ENCODE assay signal across 22 mouse cellular contexts in genomic region chr2:139362245-139362847, GRCm38 (mm10).
A peak's percentile ranks its signal among the peaks of the same experiment; 100 is the strongest.
DNase-seq lines count a peak whose midpoint lies in the region; ATAC-seq and TF ChIP-seq lines count a peak whose summit lies in the region.
"Had no signal": no experiment of that assay in that cellular context is flagged by ENCODE, and none has a peak within 500 bp of the region (broad histone marks: within the 10 kb centered on the region; RNA-seq: fewer than 3 reads in every experiment).

No protein-coding gene starts in this region.

- H3K27me3 ChIP-seq in cerebellum, adult 2 months (ENCODE audit: control insufficient read depth, insufficient read depth, low read length) = no peaks in the 10 kb centered on the region
- no peaks in the 10 kb centered on the region for H3K27me3 ChIP-seq in kidney, embryonic 14.5 days (ENCODE audit: control insufficient read depth, insufficient read depth, low read length)
- no peaks in the 10 kb centered on the region for H3K27me3 ChIP-seq in forebrain, embryonic 13.5 days
- H3K27me3 ChIP-seq: embryonic facial prominence, embryonic 13.5 days; hindbrain, embryonic 12.5 days had no signal

- TF ChIP-seq CTCF in cerebellum, adult 2 months (IDR thresholded peaks at IDR 0.05; ENCODE audit: borderline replicate concordance, insufficient read depth, low read depth, low read length) = no peak

- no peaks in the 10 kb centered on the region for H3K36me3 ChIP-seq in kidney, embryonic 14.5 days (ENCODE audit: control insufficient read depth, insufficient read depth, low read length)
- no peaks in the 10 kb centered on the region for H3K36me3 ChIP-seq in forebrain, embryonic 13.5 days (ENCODE audit: poor library complexity, severe bottlenecking)
- H3K36me3 ChIP-seq: embryonic facial prominence, embryonic 13.5 days; G1E; hindbrain, embryonic 12.5 days had no signal

- DNase-seq in cerebellum, postnatal 4 days (ENCODE audit: low spot score in 2 of 2) = no peak
- peak; percentile 74 for DNase-seq in brain, adult 2 months (ENCODE audit: low read depth, low spot score)
- peak; percentile 56 to 77 for DNase-seq in cerebellum, adult 2 months
- peak; percentile 18 to 57 for DNase-seq in cerebellum, postnatal 14 days
- DNase-seq in MN1 (ENCODE audit: low spot score) = no peak
- DNase-seq: adrenal gland, postnatal 10 days; B cell, adult 2 months; gastrocnemius, adult 2 months; gastrocnemius, postnatal 25 days; heart, adult 11 months; heart, postnatal 10 days; heart, postnatal 4 days; kidney, adult 18-20 months had no signal

- 8% methylated on average over 1 of the region's 1 CpGs for WGBS in cerebellum, adult 2 months
- WGBS in kidney, embryonic 14.5 days = 86% methylated on average over 1 of the region's 1 CpGs
- 69% methylated on average over 1 of the region's 1 CpGs for WGBS in forebrain, embryonic 13.5 days

- no peak for TF ChIP-seq POLR2A in cerebellum, adult 2 months (IDR thresholded peaks at IDR 0.05; ENCODE audit: borderline replicate concordance, insufficient read depth, low read length)

- peaks cover 7% of the 10 kb centered on the region; the same call in 1 of the 2 replicates for H3K4me1 ChIP-seq in cerebellum, adult 2 months (ENCODE audit: control insufficient read depth, insufficient read depth, low read length)
- no peaks in the 10 kb centered on the region for H3K4me1 ChIP-seq in kidney, embryonic 14.5 days (ENCODE audit: control insufficient read depth, insufficient read depth, low read length)
- no peaks in the 10 kb centered on the region for H3K4me1 ChIP-seq in forebrain, embryonic 13.5 days
- H3K4me1 ChIP-seq: embryonic facial prominence, embryonic 13.5 days; hindbrain, embryonic 12.5 days had no signal

- no peak overlapping the region for H3K4me3 ChIP-seq in cerebellum, adult 2 months (replicated peaks; ENCODE audit: insufficient read depth, low read depth, low read length)
- H3K4me3 ChIP-seq in kidney, embryonic 14.5 days (ENCODE audit: low read length) = no peak overlapping the region
- no peak overlapping the region for H3K4me3 ChIP-seq in forebrain, embryonic 13.5 days
- H3K4me3 ChIP-seq: embryonic facial prominence, embryonic 13.5 days; gastrocnemius, adult 2 months; hindbrain, embryonic 12.5 days had no signal

- no peak overlapping the region for H3K4me2 ChIP-seq in kidney, embryonic 14.5 days (replicated peaks; ENCODE audit: low read depth, low read length)
- no peak overlapping the region for H3K4me2 ChIP-seq in forebrain, embryonic 13.5 days
- H3K4me2 ChIP-seq: embryonic facial prominence, embryonic 13.5 days; hindbrain, embryonic 12.5 days had no signal

- ATAC-seq in cerebellum, adult (ENCODE audit: insufficient number of reproducible peaks, low FRiP score, low TSS enrichment) = peak; percentile 74
- ATAC-seq in kidney, embryonic 14.5 days (ENCODE audit: low FRiP score, low TSS enrichment) = no peak
- ATAC-seq in forebrain, embryonic 13.5 days = no peak
- ATAC-seq: CD4-positive, CD25-positive, alpha-beta regulatory T cell, adult 4 months; forebrain, embryonic 14.5 days; hindbrain, embryonic 16.5 days had no signal

- H3K9me3 ChIP-seq in kidney, embryonic 14.5 days (ENCODE audit: control insufficient read depth, low read length) = no peaks in the 10 kb centered on the region
- H3K9me3 ChIP-seq in forebrain, embryonic 13.5 days (replicated peaks) = no peaks in the 10 kb centered on the region
- H3K9me3 ChIP-seq: embryonic facial prominence, embryonic 13.5 days; G1E; hindbrain, embryonic 12.5 days had no signal

- H3K27ac ChIP-seq in cerebellum, adult 2 months (ENCODE audit: insufficient read depth, low read length) = peak overlapping the region; percentile 81
- H3K27ac ChIP-seq in kidney, embryonic 14.5 days (ENCODE audit: low read depth, low read length) = no peak overlapping the region
- H3K27ac ChIP-seq in forebrain, embryonic 13.5 days = no peak overlapping the region
- H3K27ac ChIP-seq: embryonic facial prominence, embryonic 13.5 days; gastrocnemius, adult 2 months; hindbrain, embryonic 12.5 days had no signal

- H3K9ac ChIP-seq in kidney, embryonic 14.5 days (ENCODE audit: low read depth, low read length) = no peak overlapping the region
- H3K9ac ChIP-seq in forebrain, embryonic 13.5 days = no peak overlapping the region
- H3K9ac ChIP-seq: embryonic facial prominence, embryonic 13.5 days; hindbrain, embryonic 12.5 days had no signal

Comparison
In these comparisons a context has a peak if more than half of its experiments do, and no peak if none do; other contexts are left out.
1. DNase-seq: peak in brain, adult 2 months (single experiment), cerebellum, adult 2 months (2 of 2) and cerebellum, postnatal 14 days (2 of 2); none in cerebellum, postnatal 4 days (0 of 2) and MN1 (single experiment).